Mouse (Mus musculus) layer of hippocampus, adult 9-11 months (tissue): Measurements from ENCODE around the gene Pla2g2f.

Experiments
- DNase-seq: peaks from one replicate; pipeline ENCODE4 v3.0.0; 2022

Gene Pla2g2f

DNA sequence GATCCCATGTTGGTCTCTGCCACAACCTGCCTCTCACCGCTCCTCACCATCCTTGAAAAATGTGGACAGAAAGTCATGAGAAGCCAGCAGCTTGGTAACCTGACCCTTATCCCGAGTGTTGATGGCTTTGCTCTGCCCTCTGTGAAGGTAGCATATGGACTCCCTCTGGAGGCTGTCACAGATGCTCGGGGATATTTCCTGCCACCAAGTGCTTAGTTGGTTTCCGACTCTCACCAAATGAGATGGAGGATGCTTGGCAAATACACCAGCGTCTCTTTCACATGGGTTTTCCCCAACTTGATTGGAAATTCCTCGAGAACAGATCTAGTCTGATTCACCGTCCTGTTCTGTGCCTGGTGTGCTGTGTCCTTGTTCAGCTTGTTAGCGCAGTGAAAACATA lies 44.8 kb downstream of the Pla2g2f start:
- DNase-seq, result no peak

DNA sequence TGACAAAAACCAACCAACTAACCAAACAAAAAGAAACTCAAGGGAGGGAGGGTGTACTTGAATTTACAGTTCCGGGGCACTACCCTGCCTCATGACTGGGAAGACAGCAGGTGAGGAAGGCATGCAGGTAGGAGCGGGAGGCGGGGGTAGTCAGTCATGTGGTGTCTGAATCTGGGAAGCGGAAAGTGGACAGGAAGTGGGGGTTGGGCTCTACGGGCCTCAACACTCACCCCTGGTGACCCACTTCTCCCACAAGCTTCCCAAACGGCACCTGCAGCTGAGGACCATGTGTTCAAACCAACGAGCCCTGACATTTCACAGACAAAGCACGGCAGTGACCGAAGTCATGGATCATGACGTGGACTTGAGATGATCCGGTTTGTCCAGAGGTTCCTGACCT lies 45.3 kb downstream of the Pla2g2f start:
- DNase-seq, result no peak

DNA sequence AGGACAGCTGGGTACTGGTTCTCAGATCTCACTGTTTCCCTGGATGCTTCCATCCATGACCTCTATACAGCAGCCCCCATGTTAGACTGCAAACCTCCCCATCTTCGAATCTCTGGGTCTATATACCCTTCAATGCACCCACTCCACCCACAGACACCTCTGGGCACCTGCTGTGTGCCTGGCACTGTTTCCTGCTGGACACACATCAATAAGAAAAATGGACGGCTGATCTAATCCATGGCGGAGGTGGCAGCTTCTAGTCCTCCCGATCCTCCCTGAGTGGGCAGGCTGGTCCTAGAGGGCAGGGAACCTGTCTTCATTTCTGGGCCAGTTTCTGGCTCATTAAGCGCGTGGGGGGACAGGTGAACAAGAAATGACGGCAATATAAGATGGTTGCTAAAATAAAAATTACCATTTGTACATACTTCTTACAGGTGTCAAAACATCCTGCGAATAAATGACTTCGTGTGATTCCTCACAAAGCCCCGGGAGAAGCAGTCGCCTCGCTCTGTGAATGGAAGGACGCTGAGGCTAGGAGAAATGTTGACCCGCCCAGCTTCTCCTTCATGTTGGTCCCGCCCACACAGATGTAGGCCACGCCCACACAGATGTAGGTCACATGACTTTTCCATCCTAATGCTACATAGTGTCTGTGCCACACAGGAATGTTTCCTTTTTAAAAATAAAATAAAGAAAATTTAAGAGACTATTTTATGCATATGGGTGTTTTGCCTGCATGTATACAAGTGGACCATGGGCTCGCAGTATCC lies 46.2 kb downstream of the Pla2g2f start:
- no peak for DNase-seq

DNA sequence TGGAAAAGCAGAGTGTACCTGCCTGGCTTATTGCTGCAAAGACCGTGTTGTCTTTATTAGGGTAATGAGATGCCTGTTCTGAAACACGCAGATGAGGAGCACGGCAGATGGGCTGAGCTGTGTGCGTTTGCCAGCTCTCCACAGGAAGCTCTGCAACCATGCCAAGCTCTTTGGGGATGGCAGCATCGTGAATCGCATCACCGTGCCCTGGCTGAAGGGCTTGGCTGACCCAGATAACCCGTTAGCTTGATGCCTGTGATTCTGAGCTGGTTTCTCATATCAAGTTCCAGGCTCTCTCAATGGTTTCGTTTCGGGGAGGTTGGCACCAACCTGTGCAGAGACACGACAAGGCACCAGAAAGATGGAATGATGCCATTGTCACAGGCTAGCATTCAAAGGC lies 46.8 kb downstream of the Pla2g2f start:
- DNase-seq, result peak; percentile 77

DNA sequence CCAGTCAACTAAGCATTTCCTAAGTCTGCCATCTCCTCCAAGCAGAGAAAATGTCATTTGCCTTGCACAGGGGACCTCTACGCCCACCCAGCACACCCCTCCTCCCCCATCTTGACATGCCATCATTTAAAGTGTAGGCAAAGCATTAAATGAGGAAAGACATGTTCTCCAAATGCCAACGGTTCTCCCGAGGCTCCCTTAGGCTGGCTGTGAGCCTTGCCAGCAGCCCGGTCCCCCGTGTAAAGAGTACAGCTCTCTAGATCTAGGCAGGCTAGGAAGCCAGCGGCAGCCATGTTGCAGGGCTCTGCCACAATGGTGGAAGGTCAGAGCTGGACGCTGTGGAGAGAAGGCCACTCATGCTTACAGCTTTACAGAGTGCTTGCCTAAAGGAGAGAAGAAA lies 47.5 kb downstream of the Pla2g2f start:
- peak; percentile 31 for DNase-seq

DNA sequence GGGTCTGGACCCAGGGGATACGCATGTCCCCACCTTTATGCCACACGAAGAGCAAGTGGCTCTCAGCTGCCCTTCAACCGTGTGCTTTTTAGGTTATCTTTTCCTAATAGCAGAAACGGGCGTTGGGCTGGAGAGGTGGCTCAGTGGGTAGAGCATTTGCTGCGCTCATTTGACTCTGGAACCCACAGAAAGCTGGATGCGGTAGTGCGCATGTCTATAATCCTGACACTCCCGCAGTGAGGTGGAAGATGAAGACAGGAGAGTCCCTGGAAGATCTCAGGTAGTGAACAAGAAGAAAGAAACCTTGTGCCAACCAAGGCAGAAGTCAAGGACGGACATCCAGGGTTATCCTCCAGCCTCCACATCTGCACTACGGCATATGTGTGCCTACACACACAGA lies 48.2 kb downstream of the Pla2g2f start:
- DNase-seq, result no peak

DNA sequence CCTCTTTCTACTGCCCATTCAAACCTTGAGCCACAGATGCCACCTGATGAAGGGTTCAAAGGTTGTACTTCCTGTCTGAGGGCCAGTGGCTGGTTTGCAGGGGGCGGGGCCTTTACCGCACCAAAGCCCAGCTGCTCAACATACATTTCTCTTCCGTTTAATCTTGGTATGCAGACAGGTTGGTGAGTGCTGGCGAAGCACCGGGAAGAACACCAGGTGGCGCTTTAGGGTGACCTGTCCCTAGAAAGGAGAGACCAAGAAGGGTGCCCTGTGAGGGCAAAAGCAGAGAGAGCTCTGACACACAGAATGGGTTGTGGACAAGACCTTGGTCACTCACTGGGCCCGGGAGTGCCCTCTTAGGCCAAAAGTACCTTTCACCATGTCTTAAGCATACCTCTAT lies 48.8 kb downstream of the Pla2g2f start:
- DNase-seq, result peak; percentile 34

DNA sequence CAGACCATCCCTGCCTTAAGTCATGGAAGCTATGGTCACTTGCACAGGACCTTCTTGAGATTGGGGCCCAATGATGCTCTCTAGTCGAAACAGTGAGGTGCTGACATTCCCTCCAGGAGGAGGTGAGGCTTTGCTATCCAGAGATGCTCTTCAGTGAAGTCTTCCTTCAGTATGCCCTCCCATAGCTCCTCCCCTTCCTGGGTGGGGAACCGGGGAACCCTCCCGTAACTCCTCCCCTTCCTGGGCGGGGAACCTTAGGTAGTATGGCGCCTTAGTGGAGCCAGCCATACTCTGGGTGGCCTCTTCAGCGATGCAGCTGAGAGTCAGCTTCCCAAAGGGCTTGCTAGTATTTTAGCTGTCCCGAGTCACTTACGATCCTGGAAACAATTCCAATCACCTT lies 50.8 kb downstream of the Pla2g2f start:
- DNase-seq, result no peak

DNA sequence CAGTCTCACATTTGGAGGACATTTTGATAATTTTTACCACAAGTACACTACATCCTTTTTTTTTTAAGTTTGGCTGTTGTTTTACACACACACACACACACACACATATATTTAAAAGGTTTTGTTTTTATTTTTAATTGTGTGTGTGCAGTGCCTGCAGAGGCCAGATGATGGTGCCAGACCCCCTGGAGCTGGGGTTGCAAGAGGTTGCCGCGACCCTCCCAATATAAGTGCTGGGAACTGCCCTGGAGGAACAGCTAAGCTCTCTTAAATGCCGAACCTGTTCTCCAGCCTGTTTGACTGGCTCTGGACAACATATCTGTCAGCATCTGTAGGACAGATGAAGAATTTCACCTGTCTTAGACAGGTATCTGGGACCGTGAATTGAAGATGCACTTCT lies 53.3 kb downstream of the Pla2g2f start:
- DNase-seq, result no peak

DNA sequence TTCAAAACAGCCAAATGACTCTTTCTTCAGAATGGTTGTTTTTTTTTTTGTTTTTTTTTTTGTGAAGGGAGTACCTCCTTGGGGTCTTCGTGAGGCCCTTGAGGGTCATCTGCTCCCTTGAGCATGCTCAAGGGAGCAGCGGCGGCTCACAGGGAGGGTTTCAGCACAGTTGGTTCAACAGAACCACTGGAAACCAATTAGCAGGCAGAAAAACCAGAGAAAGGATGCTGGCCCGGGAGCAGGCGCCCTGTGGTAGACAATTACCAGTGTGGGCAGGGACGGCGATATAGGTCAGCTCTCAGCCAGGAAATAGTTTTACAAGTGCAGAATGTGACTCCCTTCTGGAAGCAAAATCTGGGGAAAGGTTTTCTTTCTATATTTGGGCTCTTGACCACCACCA lies 53.8 kb downstream of the Pla2g2f start:
- DNase-seq, result no peak

DNA sequence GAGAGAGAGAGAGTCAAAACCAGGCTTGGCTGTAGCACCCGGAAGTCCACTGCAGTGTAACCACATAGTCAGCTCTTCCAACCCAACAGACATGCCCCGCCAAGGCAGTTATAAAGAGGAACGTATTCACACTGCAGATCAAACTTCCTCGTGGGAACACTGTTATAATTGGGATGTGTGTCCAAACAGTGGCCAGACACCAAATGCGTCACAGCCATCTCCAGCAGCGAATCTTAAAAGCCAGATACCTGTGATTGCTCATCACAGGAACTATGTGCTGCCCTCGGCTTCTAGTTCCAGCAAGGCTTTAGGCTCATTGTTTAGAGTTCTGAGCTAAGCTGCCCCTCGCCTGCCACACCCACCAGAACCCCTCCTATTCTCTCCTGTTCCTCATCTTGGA lies 54.9 kb downstream of the Pla2g2f start:
- DNase-seq, result no peak

DNA sequence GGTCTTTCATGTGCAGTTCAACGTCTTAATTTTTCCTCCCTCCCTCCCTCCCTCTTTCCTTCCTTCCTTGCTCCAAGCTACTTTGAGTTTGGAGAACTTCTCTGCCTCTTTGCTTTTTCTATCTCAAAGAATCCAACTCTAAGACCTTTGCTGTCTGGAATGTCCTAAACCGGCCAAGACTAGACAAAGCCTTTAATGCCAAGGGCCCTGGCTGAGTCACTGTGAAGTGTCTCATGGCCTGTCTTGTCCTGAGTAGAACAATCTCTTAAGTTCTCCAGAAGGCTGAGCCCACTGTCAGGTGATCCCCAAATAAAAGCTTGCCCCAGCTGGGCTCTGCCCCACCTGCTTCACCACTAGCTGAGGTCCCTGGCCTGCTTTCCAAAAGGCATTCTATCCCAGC lies 55.4 kb downstream of the Pla2g2f start:
- DNase-seq, result no peak

DNA sequence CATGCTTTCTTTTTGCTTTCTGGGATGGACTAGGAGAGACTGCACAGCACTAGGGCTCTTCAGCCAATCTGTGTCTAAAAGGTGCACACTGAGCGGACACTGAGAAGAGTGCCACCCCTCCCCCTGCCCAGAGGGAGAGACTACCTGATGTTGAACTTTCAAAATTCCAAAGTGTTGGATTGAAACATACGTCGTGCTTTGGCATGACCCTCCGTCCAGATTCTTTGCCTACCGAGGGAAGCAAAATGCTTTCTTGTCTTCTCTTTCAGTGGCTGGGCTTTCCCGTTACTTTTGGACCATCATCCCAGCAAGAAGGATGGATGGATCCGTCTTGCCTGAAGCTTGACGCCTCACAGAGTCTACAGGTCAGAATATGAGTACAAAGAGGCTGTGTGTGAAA lies 56.3 kb downstream of the Pla2g2f start:
- DNase-seq, result no peak
